Mouse (Mus musculus): ENCODE results near the gene Usp24.

Gene Usp24

DNA sequence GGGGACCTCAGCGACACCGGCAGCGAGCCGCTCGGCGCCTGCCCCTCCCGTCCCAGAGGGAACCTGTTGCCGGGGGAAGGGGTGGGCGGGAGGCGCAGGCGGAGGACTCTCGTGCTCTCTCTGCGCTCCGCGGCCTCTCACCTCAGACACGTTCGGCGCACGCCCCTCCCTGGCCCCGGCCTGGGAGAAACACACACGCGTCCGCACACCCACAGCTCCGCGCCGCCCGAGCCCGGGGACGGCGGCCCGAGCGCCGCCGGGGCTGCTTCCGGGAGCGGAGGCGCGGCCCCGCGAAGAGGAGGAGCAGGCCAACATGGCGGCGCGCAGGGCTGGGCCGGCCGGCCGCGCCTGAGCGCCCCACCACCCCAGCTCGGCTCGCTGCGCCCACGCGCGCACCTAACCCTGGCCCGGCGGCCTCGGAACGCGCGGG is at the start of gene Usp24:
Gene Usp24 (plus strand): TSS at position 293 of the 430 bp plus-strand sequence.
- DNase-seq = peak; percentile 73 to 92

DNA sequence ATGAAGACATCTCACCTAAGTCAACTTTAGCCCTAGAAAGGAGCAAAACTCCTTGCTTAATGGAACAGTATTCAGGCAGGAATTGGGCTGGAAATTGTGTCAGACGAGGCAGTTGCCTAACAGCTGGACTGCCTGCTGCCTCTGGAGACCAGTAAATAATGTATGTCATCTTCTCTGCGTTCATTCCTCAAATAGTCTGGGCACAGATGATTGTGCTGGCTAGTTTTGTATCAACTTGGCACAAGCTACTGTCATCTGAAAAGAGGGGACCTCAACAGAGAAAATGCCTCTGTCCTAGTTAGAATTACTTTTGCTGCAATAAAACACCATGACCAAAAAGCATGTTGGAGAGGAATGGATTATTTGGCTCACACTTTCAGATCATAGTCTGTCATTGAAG is 39.1 kb upstream of the Usp24 start:
- DNase-seq = no peak

DNA sequence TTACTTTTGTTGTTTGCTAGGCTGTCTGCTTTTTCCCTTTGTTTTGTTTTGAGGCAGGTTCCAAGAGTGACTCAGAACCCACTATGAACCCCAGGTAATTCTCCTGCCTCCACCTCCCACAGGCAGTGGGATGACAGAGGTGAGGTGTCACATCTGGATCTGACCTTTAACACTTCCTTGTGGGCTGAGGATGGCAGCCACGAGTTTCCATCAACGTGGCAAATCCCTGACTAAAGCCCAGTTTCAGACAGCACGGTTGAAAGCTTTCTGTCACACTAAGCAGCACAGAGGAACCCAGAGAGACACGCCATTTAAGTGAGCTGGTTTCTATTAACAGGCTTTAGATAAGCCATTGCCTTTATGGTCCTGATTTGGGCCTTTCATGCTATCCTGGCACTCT is 36.8 kb upstream of the Usp24 start:
- DNase-seq = no peak

DNA sequence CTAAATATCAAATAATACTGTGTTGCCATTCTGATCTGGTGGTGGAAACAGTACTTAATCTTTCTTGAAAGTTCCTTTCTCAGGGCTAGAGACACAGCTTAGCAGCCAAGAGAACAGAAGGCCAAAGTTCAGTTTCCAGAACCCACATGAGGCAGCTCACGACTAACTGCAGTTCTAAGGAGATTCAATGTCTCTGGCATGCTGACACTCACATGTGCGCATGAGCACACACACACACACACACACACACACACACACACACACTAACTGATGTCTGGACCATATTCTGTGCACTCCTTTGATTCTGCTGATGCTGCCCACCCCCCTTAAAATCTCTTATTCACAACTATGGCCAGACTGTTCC is 34.9 kb upstream of the Usp24 start:
- peak; percentile 42 to 68 for DNase-seq

DNA sequence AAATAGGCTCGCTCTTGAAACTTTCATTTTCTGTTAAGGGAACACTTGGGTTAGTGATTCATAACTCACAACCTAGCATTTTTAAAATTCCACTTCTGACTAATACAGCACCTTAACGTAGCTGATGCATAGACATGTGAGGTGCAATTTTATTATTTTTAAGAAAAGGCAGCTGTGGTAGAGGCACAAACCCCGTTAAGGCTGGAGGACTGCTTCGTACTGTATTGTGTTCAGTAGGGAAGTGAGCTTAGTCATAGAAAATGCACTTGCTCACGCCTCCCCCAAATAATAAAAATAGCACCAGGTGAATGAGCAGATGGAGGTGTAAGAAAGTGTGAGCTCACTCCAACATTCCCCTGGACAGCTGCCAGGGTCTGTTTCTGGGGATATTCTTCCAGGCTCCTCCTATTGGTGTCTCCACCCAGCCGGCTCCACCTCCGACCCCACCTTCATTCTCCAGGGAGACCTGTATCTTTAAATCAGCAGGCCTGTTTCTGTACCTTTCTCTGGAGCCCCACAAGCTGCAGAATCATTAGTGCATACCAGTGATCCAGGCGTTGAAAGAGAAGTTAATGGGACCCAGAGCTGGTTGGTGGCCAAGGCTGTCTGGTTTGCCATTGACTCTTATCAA is 34.4 kb upstream of the Usp24 start:
- peak; percentile 82 to 89 for DNase-seq

DNA sequence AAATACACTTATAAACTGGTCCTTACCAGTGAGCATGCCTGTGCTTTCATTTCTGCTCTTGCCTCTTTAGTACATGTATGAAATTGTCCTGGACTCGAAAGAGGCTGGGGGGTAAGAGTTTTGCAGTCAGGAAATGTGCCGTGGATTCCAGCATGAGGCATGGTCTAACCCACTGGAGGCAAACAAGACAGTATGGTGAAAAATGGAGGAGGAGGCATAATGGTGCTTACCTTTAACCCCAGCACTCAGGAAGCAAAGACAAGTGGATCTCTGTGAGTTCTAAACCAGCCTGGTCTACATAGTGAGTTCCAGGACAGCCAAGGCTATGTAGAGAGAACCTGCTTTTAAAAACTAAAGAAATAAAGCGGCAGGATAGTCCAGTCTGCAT is 33.9 kb upstream of the Usp24 start:
- no peak for DNase-seq

DNA sequence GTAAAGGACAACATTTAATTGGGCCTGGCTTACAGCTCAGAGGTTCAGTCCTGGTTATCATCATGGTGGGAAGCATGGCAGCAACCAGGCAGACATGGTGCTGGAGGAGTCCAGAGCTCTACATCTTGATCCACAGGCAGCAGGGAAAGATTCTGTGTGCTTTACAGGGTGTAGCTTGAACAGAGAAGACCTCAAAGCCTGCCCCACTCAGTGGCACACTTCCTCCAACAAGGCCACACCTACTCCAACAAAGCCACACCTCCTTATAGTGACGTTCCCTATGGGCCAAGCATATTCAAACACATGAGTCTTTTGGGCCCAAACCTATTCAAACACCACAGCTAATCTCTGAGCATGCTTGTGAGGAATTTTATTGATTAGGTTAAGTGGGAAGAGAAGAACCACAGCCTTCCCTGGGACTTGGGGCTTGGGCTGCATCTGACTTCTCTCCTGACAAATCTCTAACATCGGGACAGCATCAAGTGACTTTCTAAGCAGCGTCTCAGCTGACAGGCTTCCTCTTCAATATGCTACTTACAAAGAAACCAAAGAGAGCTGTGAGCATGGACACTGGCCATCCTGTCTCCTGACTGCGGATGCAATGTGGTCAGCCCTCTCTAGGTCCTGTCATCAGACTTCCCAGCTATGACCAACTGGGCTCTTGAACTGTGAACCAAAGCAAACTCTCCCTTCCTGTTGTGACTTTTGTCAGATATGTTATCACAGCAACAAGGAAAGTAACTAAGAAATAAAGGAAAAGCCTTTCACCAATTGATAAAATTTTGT is 28.9 kb upstream of the Usp24 start:
- no peak for DNase-seq

DNA sequence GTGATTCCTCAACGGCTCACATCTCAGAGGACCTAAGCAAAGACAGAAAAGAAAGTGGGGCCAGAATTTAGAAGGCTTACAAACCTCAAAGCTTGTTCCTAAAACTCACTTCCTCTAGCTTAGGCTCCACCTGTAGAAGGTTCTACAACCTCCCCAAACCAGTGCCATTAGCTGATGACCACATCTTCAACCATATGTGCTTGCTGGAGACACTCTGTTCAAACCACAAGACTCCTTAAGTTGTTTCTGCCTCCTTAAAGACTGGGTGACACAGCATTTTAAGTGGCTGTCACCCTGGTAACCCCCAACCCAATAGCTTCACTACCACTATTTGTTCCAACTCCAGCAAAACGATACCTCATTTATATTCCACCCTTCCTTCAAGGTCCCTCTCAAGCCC is 25.8 kb upstream of the Usp24 start:
- DNase-seq = no peak

DNA sequence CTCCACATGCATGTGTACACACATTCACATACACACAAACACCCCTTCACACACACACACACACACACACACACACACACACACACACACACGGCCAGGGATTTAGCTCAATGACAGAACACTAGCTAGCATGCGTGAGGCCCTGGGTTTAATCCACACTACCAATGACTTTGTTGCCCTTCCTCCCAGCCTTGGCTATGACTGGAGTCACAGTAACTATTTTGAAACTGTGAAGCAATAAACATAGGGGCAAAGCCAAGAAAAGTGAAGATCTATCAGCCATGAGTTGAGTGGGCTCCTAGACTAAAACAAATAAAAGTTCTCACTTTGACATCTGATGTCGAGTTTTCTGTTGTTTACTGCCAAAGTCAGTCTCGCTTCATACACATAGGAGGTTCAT is 23.2 kb upstream of the Usp24 start:
- no peak for DNase-seq

DNA sequence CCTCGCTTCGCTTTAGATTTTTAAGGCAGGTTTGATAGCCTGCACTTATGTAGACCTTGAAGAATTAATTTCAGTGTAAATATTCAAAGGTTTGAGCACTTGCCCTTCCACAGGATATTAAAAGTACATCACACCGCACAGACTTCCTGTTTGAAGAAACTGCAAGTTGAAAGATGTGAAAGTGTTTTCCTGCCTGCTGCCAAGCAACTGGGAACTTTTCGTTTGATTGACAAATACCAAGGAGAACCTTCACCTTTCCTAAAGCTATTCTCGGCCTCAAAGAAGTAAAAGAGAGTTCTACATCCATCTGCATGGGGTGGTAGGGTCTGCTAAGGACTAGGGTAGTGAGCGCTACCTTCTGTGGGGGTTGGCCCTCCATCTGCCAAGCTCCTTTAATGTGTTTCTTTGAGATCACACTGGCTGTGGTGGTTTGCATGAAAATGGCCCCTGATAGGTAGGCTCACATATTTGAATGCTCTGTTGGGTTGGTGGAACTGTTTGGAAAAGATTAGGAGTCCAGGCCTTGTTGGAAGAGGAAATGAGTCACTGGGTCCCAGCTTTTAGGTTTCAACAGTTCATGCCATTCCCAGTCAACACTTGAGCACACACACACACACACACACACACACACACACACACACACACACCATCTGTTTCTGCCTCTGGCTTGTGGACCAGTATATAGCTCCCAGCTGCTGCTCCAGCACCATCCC is 22.5 kb upstream of the Usp24 start:
- DNase-seq = no peak

DNA sequence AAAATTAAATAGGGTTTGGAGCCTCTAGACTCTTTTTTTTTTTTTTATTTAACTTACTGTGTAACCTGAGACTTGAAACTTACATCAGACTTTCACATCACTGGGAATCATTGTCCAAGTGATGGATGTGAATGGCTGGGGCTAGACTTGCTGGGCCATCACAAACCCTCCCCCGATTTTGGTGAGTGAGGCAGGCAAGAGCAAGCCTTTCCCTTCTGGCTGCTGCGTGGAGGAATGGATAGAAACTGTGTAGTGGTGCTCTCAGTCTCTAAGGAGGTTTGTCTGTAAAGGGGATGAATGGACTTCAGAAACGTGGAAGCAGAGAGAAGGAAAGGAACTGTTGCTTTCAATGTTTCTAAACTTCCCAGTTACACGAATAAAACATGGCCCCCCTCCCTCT is 20.3 kb upstream of the Usp24 start:
- no peak for DNase-seq

DNA sequence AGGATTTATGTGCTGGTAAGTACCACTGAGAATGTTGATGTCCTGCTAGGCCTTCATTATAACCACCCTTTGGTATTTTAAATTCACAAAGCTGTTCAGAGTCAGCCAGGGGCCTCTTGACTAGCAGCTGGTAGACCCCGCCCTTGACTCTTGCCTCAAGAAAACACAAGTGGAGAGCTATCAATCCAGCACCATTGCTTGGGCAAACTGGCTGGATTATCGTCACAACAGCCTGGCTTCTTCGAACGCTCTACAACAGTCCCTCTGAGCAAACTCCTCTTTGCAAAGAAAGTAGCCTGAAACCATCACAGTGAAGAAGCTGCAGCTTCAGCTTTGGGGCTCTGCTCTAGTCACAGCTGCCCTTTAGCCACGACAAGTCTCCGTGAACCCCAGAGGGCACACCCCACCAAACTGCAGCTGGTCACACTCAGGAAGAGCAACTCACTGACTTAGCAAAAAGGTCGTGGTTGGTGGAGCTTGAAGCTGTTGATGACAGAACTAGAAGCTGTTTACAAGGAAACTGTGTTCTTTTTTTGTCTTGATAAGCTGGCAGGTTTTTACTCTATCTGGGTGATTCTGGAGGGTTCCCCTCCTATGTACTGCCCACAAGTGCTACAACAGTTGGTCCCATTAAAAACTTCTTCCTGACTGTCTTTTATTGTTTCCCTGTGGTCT is 19.5 kb upstream of the Usp24 start:
- DNase-seq = no peak

DNA sequence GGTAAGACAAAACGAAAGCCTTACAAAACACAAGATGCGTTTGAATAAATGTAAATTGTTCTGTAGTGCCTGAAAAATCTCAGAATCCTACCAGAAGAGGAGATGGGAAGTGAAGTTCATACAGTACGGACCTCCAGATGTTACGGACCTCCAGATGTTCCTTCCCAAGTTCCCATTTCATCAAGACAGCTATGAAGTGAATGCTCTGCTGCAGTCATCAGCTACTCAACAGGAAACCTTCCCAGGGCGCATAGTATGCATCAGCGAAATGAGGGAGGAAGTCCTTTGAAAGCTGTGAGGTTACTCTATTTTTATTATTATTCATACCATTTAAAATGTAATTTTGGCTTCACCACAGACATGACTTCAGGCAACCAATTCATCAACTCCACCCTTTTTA is 14.7 kb upstream of the Usp24 start:
- no peak for DNase-seq

DNA sequence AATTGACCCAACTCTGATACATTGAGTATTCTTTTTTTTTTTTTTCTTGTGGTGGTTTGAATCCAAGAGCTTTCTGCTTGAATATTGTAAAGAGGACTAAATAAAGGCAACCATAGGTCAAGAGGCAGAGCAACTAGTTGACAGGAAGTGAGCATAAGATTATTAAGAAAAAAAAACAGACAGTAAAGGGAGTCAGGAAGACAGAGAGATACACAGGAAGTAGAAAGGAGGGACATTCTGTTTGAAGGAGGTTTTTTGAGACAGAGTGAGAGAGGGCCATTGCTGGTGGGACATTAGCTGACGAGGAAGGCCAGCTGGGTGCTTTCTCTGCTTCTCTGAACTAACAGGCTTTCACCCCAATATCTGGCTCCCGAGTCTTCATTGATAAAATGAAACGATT is 7.9 kb upstream of the Usp24 start:
- DNase-seq = no peak

DNA sequence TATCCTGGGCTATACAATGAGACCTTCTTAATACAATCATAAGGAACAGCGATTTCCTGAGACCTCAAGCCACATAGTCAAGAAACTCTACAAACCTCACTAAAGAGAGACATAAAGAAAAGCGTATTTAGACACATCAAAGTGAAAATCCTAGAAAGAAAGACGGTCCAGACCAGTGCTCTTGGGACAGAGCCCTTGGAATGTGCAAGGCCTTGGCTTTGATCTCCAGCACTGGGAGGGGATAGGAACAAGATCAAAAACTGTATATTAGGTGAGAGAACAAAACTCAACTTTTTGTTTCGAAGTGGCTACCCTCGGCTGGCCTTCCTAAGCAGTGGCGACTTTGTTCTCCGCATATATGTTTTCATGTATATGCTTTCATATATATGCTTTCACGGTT is 3.4 kb upstream of the Usp24 start:
- no peak for DNase-seq

DNA sequence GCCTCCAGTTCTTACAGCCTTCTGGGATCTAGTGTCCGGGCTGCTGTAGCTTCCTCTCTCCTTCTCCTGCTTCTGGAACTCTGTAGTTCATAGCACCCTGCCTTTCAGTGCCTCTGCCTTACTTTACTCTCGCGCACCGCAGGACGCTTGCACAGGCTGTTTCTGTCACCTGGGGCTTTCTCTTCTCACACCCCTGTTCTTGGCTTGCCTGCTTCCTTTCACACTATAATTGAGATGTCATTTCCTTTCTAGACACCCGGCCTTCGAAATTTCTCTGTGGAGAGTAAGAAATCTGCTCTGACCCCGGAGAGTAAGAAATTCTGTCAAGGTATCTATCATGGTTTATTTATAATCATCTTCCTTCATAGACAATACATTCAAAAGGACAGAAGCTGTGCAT is 2.9 kb upstream of the Usp24 start:
- DNase-seq = no peak

DNA sequence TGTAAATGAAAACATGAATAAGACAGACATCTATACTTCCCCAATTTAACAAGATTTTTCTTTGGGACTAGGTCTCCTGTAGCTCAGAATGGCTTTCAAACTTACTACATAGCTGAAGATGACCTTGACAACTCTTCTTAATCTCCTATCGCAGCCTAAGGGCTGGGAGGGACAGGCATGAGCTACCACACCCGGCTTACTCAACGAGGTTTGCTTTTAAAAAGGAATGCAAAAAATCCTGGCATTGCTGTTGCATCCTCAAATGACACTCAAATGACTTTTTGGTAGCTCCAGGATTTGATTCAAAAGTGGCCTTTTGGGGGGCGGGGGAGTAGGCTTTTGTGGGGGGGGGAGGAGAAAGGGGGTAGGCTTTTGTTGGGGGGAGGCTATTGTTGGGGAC is 2.1 kb upstream of the Usp24 start:
- no peak for DNase-seq

DNA sequence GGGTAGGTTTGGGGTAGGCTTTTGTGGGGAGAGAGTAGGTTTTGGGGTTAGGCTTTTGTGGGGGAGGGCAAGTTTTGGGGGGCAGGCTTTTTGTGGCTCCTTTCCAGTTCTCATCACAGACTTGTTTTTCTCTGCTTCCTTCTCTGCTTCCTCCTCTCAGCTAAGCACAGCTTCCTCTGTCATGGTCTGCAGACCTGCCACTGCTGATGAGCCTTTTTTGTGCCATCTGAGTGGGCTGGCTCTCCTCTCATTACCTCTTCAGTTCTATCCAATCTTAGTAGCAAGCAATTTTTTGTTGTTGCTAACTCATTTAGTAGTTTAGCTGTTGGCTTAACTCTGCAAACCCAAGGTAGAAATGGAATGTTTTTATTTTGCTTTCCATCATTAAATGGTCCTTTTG is 1.7 kb upstream of the Usp24 start:
- no peak for DNase-seq

DNA sequence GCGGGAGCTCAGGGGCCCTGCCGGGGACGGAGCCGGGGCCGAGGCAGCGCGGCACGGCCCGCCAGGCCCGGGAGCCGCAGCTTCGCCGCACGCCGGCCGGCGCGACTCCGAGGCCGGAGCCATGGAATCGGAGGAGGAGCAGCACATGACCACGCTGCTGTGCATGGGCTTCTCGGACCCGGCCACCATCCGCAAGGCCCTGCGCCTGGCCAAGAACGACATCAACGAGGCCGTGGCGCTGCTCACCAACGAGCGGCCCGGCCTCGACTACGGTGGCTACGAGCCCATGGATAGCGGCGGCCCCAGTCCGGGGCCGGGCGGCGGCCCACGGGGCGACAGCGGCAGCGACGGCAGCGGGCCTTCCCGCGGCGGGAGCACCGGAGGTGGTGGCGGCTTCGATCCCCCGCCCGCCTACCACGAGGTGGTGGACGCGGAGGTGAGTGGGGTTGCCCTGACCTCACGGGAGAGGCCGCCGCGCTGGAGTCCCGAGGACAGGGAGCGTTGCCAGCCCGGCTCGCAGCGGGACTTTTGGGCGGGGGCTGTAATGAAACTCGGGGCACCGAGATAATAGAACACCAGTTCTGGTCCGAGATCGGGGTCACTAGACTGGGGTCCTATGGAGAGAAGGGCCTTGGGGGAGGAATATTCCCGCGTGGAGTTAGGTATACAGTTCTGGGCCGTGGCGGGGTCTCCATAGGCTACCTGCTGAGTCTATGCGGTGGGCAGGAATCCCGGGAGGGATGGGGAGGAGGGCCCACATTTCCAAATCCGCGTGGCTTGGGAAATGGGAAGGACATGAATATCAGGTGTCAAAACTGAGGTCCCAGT is 552 bp downstream of the Usp24 start:
- peak; percentile 65 to 83 for DNase-seq

DNA sequence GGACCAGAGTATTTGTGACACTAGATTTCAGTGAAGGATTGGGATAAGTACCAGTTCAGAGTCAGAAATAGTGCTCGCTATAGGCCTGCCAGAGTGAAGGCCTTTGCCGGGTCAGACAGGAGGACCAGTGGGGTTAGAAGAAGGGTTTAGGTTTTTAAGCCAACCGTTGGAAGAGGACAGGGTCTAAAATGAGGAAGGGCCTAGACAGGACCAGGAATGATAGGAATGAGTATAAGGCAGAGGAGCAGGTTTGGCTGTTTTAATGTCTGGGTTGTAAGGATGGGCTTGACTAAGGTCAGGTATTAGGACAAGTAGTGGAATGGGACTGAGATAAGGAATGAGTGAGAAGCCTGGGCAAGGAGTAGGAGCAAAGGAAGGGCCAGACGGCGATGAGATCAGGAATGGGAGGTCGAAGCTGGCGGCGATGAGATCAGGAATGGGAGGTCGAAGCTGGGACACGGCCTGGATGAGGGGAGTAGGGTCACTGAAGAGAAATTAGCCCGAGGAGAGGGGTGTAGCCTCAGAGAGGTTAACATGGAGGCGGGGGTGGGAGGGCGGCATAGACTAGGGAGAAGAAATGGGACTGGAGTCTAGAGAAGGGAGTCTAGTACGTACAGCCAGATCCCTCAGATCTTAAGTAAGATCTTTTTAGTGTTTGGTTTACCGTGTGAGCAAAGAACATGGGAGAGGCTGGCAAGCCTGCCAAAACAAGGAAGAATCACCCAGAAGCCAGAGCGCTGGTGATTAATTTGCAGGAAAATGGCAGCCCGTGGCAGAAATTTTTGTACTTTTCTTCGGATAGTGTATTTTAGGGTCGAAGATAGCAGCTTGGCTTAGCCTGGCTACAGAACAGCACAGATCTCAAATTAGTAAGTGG is 1.4 kb downstream of the Usp24 start:
- no peak for DNase-seq

DNA sequence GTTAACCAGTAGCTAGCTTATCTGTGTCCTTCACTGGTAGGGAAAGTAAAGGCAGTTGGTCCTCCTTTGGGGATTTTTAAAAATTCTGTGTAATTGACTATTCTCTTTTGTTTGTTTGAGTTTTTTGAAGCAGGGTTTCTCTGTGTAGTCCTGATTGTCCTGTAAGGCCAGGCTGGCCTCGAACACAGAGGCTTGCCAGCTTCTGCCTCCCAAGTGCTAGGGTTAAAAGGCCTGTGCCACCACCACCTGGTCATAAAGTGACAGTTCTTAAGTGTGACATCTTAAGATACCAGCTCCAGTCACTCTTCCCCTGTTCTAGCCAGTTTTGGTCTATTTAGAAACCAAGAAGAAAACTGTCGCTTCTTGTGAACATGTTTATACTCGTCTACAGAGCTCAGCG is 2.2 kb downstream of the Usp24 start:
- no peak for DNase-seq

DNA sequence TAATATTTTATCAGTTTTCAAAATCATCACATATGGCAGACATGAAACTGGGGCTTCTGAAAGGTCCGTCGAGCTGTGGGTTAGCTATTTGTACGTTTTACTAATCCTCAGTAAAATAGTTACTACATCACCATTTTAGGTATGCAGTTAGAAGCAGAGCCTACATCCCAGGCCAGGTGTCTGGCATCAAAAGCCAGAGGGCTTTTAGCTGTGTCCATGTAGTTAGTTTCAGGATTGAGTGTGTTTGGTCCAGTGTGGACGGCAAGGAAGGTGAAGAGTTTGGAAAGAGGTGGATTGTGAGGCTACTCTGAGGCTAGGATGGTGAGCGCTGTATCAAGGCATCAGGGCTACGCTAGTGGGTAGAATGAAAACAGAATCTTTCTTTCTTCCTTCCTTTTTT is 3.0 kb downstream of the Usp24 start:
- no peak for DNase-seq
